Mouse (Mus musculus) lung, postnatal 0 days (tissue): Measurements from ENCODE around the gene Slfn14.

Experiments
- CTCF ChIP-seq: IDR thresholded peaks from 2 replicates; pipeline ENCODE4 v1.5.1; 2016; ENCODE audit warnings: antibody characterized with exemption, mild to moderate bottlenecking
- EP300 ChIP-seq: IDR thresholded peaks from 2 replicates; pipeline ENCODE4 v1.6.1; 2016; ENCODE audit warnings: antibody characterized with exemption, mild to moderate bottlenecking, control low read depth

GRCm38 (mm10) chr11:83279691-83280090 lies 6.8 kb downstream of the Slfn14 start:
- no peak for TF ChIP-seq CTCF
- TF ChIP-seq EP300 = no peak
